In genomic region chr9:90007094-90007493, GRCm38 (mm10) we compare ENCODE assay signal across 21 mouse cellular contexts. TPM values are rescaled to one million over a fixed set of nuclear protein-coding genes. Genes with fewer than 3 reads are reported as not detected.
DNase-seq lines count a peak whose midpoint lies in the region; ATAC-seq and TF ChIP-seq lines count a peak whose summit lies in the region.
"Had no signal": no experiment of that assay in that cellular context is flagged by ENCODE, and none has a peak within 500 bp of the region (broad histone marks: within the 10 kb centered on the region; RNA-seq: fewer than 3 reads in every experiment).

No protein-coding gene starts in this region.

- H3K27ac ChIP-seq in lung, embryonic 16.5 days (ENCODE audit: low read length), result peak overlapping the region; percentile 75
- H3K27ac ChIP-seq in stomach, postnatal 0 days (replicated peaks), result no peak overlapping the region
- no peak overlapping the region for H3K27ac ChIP-seq in kidney, embryonic 14.5 days (ENCODE audit: low read depth, low read length)
- H3K27ac ChIP-seq: embryonic facial prominence, embryonic 12.5 days; forebrain, embryonic 15.5 days; heart, embryonic 15.5 days; hindbrain, embryonic 10.5 days; hindbrain, embryonic 14.5 days had no signal

- DNase-seq in lung, adult 18-20 months, result peak; percentile 60 to 82
- DNase-seq in lung, postnatal 25 days (ENCODE audit: low spot score), result peak; percentile 73
- DNase-seq in stomach, postnatal 0 days (ENCODE audit: low spot score), result no peak
- no peak for DNase-seq in embryo, embryonic 9.5 days (ENCODE audit: extremely low spot score)
- no peak for DNase-seq in thymus, postnatal 14 days
- DNase-seq: adrenal gland, adult 2 months; adrenal gland, postnatal 25 days; cerebellum, adult 11-12 months; cerebellum, adult 9-11 months; gastrocnemius, postnatal 10 days; heart, adult 18-20 months; heart, postnatal 14 days had no signal

- no peaks in the 10 kb centered on the region for H3K27me3 ChIP-seq in lung, embryonic 16.5 days (ENCODE audit: control insufficient read depth, insufficient read depth, low read depth, low read length)
- H3K27me3 ChIP-seq in stomach, postnatal 0 days (ENCODE audit: control insufficient read depth, insufficient read depth, low read length), result no peaks in the 10 kb centered on the region
- no peaks in the 10 kb centered on the region for H3K27me3 ChIP-seq in kidney, embryonic 14.5 days (ENCODE audit: control insufficient read depth, insufficient read depth, low read length)
- H3K27me3 ChIP-seq: CH12.LX; embryonic facial prominence, embryonic 12.5 days; forebrain, embryonic 15.5 days; heart, embryonic 15.5 days had no signal

- H3K4me1 ChIP-seq in lung, embryonic 16.5 days (replicated peaks; ENCODE audit: control insufficient read depth, insufficient read depth, low read length), result peaks cover 2% of the 10 kb centered on the region
- no peaks in the 10 kb centered on the region for H3K4me1 ChIP-seq in stomach, postnatal 0 days (replicated peaks; ENCODE audit: control insufficient read depth, insufficient read depth)
- H3K4me1 ChIP-seq in kidney, embryonic 14.5 days (ENCODE audit: control insufficient read depth, insufficient read depth, low read length), result no peaks in the 10 kb centered on the region
- H3K4me1 ChIP-seq: embryonic facial prominence, embryonic 12.5 days; forebrain, embryonic 15.5 days; hindbrain, embryonic 10.5 days had no signal

- WGBS in lung, embryonic 16.5 days, result 22% methylated on average over 2 of the region's 2 CpGs
- WGBS in stomach, postnatal 0 days, result 21% methylated on average over 2 of the region's 2 CpGs
- 51% methylated on average over 2 of the region's 2 CpGs for WGBS in kidney, embryonic 14.5 days

- no peak for TF ChIP-seq CTCF in stomach, postnatal 0 days (IDR thresholded peaks at IDR 0.05; ENCODE audit: low read depth)

- no peak overlapping the region for H3K4me2 ChIP-seq in lung, embryonic 16.5 days (ENCODE audit: low read depth, low read length)
- H3K4me2 ChIP-seq in stomach, postnatal 0 days (replicated peaks; ENCODE audit: low read depth), result no peak overlapping the region
- no peak overlapping the region for H3K4me2 ChIP-seq in kidney, embryonic 14.5 days (replicated peaks; ENCODE audit: low read depth, low read length)
- H3K4me2 ChIP-seq: embryonic facial prominence, embryonic 12.5 days; forebrain, embryonic 15.5 days; heart, embryonic 11.5 days; heart, embryonic 15.5 days; hindbrain, embryonic 14.5 days had no signal

- TF ChIP-seq EP300 in stomach, postnatal 0 days (optimal IDR thresholded peaks at IDR 0.05), result no peak

- no peak overlapping the region for H3K9ac ChIP-seq in lung, embryonic 16.5 days (ENCODE audit: low read length)
- no peak overlapping the region for H3K9ac ChIP-seq in stomach, postnatal 0 days (ENCODE audit: low read length)
- H3K9ac ChIP-seq in kidney, embryonic 14.5 days (ENCODE audit: low read depth, low read length), result no peak overlapping the region
- H3K9ac ChIP-seq: embryonic facial prominence, embryonic 12.5 days; forebrain, embryonic 15.5 days; heart, embryonic 15.5 days; hindbrain, embryonic 14.5 days had no signal

- peak; percentile 67 for ATAC-seq in lung, embryonic 16.5 days (ENCODE audit: low read depth)
- ATAC-seq in stomach, postnatal 0 days (ENCODE audit: low FRiP score, low TSS enrichment), result 0 out of 2 replicates have a peak, but pooled peaks have one; percentile 33
- no peak for ATAC-seq in kidney, embryonic 14.5 days (ENCODE audit: low FRiP score, low TSS enrichment)
- ATAC-seq: forebrain, embryonic 15.5 days had no signal

- H3K9me3 ChIP-seq in lung, embryonic 16.5 days (ENCODE audit: control insufficient read depth, low read length), result no peaks in the 10 kb centered on the region
- H3K9me3 ChIP-seq in stomach, postnatal 0 days (ENCODE audit: control insufficient read depth, low read length), result no peaks in the 10 kb centered on the region
- no peaks in the 10 kb centered on the region for H3K9me3 ChIP-seq in kidney, embryonic 14.5 days (ENCODE audit: control insufficient read depth, low read length)
- H3K9me3 ChIP-seq: embryonic facial prominence, embryonic 12.5 days; forebrain, embryonic 15.5 days; heart, embryonic 15.5 days; hindbrain, embryonic 10.5 days had no signal

- H3K4me3 ChIP-seq in lung, embryonic 16.5 days (ENCODE audit: low read length), result no peak overlapping the region
- no peak overlapping the region for H3K4me3 ChIP-seq in stomach, postnatal 0 days (ENCODE audit: low read depth, low read length)
- H3K4me3 ChIP-seq in kidney, embryonic 14.5 days (ENCODE audit: low read length), result no peak overlapping the region
- H3K4me3 ChIP-seq: embryonic facial prominence, embryonic 12.5 days; forebrain, embryonic 15.5 days; heart, embryonic 15.5 days; hindbrain, embryonic 10.5 days had no signal

- H3K36me3 ChIP-seq in lung, embryonic 16.5 days (ENCODE audit: control insufficient read depth, insufficient read depth, low read length), result no peaks in the 10 kb centered on the region
- no peaks in the 10 kb centered on the region for H3K36me3 ChIP-seq in stomach, postnatal 0 days (ENCODE audit: control insufficient read depth, insufficient read depth, low read length)
- H3K36me3 ChIP-seq in kidney, embryonic 14.5 days (ENCODE audit: control insufficient read depth, insufficient read depth, low read length), result no peaks in the 10 kb centered on the region
- H3K36me3 ChIP-seq: embryonic facial prominence, embryonic 12.5 days; forebrain, embryonic 15.5 days; heart, embryonic 15.5 days; hindbrain, embryonic 10.5 days had no signal

RNA-seq across cellular contexts. Expression of gene Ctsh, which starts 46.9 kb away (rescaled TPM):
- polyA plus RNA-seq in lung, embryonic 16.5 days (2015; fragmentation: Nextera tagmentation; extraction: Ambion mirVana), result 831 and 1,077 TPM in 2 replicates
- polyA plus RNA-seq in stomach, postnatal 0 days (2015; fragmentation: Nextera tagmentation; extraction: Ambion mirVana), result 145 and 152 TPM in 2 replicates
- polyA plus RNA-seq in kidney, embryonic 14.5 days (2014; fragmentation: Nextera tagmentation; extraction: Ambion mirVana), result 57.0 and 70.4 TPM in 2 replicates

Comparison
In these comparisons a context has a peak if more than half of its experiments do, and no peak if none do; other contexts are left out.
1. DNase-seq: peak in lung, adult 18-20 months (2 of 2) and lung, postnatal 25 days (single experiment); none in stomach, postnatal 0 days (single experiment), embryo, embryonic 9.5 days (single experiment) and thymus, postnatal 14 days (single experiment).